Mouse (Mus musculus): ENCODE data around the gene Ube2o.

Gene Ube2o

GRCm38 (mm10) chr11:116536685-116537084 is 44.6 kb downstream of the Ube2o start:
- no peak for DNase-seq

DNA sequence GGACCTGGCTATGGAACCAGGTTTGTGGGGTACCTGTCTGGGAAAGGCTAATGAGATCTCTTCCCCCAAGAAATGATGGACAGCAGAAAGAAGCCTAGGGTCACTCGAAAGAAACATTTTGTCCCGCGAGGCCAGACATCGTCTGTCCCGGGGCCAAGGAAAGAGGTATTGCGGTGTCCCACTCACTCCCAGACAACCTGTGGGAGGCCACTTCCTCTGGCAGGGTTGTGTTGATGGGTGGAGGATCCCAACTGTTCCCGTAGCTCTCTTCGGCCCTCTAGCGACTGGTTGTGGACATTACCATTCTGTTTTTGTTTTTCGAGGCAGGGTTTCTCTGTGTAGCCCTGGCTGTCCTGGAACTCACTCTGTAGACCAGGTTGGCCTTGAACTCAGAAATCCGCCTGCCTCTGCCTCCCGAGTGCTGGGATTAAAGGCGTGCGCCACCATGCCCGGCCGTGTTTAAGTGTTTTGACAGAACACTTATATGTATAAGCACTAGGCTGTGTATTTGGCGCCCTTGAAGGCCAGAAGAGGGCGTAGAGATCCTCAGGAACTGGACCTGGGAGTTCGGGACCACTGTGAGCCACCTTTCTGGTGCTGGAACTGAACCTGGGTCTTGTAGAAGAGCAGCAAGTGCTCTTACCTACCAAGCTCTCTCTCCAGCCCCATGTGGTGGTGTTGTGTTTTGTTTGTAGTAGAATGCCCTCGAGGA is 46.9 kb downstream of the Ube2o start:
- DNase-seq: peak; percentile 84

DNA sequence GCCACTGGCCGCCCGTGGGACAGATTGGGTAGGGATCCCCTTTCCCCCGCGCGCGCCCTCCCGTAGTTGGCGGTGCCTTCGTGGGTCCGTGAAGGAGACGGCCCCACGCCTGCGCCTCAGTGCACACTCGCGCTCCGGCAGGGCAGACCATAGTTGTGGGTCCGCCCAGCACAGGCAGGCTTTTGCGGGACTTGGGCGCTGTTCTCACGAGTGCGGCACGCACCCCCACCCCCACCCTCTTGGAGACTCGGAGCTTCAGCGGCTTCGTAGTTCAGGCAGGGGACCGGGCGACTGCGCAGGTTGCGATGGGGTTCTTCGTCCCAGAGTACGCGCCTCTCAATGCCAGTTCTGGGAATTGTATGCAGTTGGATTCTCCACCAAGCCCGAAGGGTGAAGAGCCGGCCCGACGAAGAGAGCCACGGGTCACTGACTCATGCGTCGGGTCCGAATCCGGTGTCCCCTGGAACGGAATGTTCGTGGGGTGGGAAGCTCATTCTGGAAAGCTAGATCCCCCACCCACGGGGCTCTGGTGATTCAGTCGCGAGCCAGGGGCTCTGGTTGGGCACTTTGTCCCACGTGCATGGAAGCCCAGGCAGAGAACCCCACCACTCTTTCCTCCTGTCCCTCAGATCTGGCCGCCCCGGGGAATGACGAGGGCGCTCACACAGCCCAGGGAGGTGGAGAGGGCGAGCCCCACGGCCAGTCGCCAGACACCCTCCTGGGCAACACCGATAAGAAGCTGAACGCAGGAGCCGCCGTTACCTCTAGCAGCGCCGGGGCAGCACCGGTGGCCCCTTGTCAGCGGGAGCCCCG is 47.7 kb downstream of the Ube2o start:
- DNase-seq: peak; percentile 50

DNA sequence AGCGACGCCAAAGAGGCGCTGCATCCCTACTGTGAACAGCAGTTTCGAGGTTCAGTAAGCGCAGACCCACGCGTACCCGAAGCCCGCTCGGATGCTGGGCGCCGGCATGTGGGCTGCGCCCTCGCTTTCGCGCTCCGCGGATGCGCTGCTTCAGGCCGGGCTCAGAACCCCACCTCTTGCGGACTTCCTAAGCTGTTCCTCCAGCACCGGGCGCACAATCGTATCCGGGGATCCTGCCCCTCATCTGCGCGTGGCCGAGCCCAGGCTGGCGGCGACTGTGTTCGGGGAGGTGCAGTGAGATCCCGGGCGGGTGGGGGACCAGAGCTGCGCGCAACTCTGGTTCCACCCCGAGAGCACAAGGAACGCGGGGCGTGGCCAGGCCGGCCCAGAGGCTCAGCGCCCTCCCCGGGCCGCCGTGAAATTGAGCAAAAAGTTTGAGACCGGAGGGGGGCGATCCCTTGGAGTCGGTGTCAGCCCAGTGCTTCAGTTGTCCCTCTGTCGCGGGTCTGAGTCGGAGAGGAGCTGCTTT is 48.4 kb downstream of the Ube2o start:
- peak; percentile 89 for DNase-seq

DNA sequence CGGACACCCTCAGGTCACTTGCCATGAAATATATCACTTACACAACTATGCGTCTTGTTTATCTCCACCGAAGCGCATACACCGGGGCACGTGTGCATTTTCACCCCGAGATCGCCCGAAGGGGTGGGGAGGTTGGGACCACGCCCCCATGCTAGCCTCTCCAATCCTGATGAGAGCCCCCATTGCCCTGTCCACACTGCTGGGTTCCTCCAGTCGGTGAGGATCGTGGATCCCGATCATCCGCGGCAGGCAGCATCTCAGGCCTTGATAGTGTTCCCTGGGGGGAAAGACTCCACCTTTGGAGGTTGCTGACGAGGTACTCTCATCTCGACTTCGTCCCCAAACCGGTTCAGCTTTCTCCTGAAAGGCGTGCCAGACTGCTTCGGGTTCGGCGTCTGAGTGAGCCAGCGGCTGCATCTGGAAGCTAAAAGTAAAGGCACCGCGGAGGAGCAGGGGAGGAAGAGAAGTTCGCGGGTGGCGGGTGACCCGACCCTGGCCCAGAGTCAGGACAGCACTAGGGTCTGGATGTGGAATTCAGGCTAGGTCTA is 48.9 kb downstream of the Ube2o start:
- DNase-seq: peak; percentile 62

- peak; percentile 41 for DNase-seq
Observed at GRCm38 (mm10) chr11:116531371-116532191, 49.7 kb downstream of the Ube2o start.

- peak; percentile 59 for DNase-seq
Observed at GRCm38 (mm10) chr11:116530187-116531147, 50.8 kb downstream of the Ube2o start, which contains the start of gene Sphk1. Gene Sphk1 (plus strand): TSS chr11:116530925.

GRCm38 (mm10) chr11:116528636-116529320 is 52.5 kb downstream of the Ube2o start:
- no peak for DNase-seq

DNA sequence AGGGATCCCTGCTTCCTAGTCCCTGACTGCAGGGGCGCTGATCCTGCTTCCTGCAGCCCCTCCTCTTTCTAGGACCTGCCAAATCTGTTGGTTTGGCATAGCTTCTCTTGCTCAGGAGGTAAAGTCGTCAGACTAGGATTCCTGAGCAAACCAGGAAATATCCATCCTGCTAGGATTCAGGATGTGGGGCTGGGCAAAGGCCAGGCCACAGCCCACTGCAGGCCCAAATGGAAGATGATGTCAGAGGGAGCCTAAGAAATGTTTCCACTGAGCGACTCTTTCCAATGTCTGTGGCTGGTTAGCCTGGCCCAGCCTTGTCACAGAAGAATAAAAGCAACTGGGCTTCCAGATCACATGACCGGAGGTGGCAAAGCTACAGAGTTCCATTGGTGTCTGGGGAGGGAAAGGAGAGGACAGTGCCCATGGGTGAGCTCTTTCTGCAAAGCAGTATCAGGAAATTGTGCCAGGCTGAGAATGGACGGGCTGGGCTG is 57.5 kb downstream of the Ube2o start:
- DNase-seq: peak; percentile 60

GRCm38 (mm10) chr11:116522886-116523698 is 58.2 kb downstream of the Ube2o start:
- DNase-seq: peak; percentile 64

DNA sequence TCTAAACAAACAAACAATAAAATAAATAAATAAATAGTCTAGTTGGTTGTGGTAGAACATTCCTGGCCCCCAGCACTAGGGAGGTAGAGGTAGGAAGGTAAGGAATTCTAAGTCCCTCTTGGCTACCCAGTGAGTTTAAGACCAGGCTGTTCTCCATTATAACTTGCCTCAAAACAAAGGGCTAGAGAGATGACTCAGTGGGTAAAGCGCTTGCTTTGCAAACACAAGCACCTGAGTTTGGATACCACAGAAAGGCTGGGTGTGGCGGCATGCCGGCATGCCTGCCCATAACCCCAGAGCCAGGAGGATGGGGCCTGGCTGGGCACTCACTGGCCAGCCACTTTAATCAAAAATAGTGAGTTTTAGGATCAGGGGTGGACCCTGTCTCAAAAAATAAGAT is 59.2 kb downstream of the Ube2o start:
- no peak for DNase-seq

- DNase-seq: peak; percentile 49
Observed at GRCm38 (mm10) chr11:116521143-116521542, 60.1 kb downstream of the Ube2o start.

GRCm38 (mm10) chr11:116518482-116518881 is 62.8 kb downstream of the Ube2o start:
- peak; percentile 73 for DNase-seq

DNA sequence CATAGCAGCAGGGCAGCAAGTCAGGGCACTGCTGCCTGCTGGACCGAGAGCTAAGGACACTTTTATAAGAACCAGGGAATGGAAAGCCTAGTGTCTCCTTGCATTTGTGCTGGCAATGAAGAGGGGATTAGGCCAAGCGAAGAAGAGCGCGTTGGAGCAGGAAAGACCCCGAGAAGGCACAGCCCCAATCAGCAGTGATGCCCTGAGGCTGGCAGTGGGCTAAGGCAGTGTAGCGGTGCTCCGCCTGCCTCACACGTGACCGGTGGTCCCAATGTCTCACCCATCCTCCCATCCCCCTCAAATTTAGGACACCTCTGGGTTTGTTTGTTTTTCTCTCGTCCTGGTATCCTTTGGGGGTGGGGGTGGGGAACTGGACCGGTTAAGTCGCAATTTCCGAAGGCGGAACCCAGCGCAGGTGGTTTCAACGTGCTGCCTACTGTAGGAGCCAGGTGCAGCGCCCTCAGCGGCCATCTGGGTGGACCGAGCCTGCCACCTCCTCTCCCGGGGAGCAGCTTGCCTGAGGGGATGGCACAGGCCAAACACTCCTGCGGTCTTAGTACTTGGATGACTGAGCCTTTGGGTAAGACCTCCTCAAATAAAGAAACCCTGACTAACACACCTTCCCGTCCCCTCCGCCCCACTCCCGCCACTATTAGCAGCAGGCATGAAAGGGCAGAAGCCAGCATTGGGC is 65.8 kb downstream of the Ube2o start:
- peak; percentile 53 for DNase-seq

DNA sequence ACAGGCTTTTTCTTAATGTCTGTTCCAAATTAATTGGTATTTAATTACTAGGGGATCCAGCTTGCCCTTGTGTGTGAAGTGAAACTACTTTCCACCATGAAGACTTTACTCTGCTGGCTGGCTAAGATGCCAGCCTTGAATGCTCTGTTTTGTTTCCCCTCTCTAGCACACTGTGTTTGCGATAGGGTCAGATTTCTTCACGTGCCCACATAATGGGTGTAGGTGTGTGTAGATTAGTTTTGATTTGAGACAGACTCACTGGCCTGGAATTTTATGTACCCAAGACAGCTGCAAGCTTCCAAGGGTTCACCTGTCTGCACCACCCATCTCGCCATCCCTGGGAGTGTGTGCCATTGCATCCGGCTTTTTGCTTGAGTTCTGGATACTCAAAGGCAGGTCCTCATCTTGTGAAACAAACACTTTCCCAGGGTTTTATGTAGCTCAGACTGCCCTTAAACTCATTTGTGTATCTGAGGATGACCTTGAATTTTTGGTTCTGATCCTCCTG is 67.7 kb downstream of the Ube2o start:
- DNase-seq: no peak

DNA sequence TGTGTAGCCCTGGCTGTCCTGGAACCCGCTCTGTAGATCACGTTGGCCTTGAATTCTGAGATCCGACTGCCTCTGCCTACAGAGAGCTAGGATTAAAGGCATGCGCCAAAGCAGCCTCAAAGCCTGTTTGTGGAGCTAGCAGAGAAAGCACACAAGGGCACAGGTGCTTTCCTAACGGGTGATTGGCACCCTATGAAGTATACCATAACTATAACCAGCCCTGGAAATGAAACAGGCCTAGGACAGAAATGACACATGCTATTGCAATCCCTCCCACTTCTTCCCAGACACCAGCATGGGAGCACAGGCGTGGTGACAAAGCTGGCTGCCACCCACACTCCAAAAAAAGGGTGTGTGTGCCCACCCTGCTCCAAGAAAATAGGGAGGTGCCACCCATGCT is 68.3 kb downstream of the Ube2o start:
- DNase-seq: no peak

DNA sequence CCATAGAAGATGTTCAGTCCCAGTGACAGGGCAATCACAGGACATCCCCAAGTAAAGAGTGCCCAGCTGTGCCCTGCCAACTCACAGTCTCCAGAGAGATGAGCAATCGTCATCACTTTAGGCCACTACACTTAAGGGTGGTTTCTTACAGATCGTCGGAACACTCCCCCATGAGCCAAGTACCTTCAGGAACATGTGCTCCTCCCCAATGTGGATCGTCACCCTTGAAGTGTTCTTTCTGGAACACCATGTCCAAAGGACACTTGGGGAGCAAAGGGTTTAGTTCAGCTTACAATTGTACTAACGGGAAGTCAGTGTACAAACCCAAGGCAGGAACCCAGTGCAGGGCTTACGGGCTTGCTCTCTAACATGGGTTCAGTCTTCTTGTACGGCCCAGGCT is 69.1 kb downstream of the Ube2o start:
- DNase-seq: no peak

GRCm38 (mm10) chr11:116511301-116511868 is 69.9 kb downstream of the Ube2o start:
- no peak for DNase-seq

All from kidney, postnatal 10 days (tissue).